Mouse (Mus musculus): ENCODE data around the gene Akap6. TPM values are rescaled to one million over a fixed set of nuclear protein-coding genes. Genes with fewer than 3 reads are reported as not detected.
"Not testable (repeated sequence)": the region's sequence is repeated elsewhere in the genome, so short reads cannot be mapped to it uniquely, and the experiment has no call there.

Akap6 gene
- polyA plus RNA-seq, 1 experiment from 2014 or later, result 2.0 TPM

GRCm38 (mm10) chr12:52704081-52704480 lies 4.9 kb downstream of the Akap6 start:
- H3K27ac ChIP-seq (ENCODE audit: low read length), result no peak overlapping the region
- no peak for ATAC-seq (ENCODE audit: insufficient read depth, low FRiP score)
- WGBS, result 78% methylated on average over 4 of the region's 4 CpGs
- no peaks in the 10 kb centered on the region for H3K27me3 ChIP-seq (ENCODE audit: control insufficient read depth, insufficient read depth, low read length)
- H3K9me3 ChIP-seq (replicated peaks; ENCODE audit: control insufficient read depth, low read length), result no peaks in the 10 kb centered on the region
- no peak overlapping the region for H3K9ac ChIP-seq (ENCODE audit: low read length)
- H3K4me1 ChIP-seq (ENCODE audit: control insufficient read depth, insufficient read depth, low read length), result 0 out of 2 replicates have a peak, but pooled peaks cover 10% of the 10 kb centered on the region
- no peak overlapping the region for H3K4me3 ChIP-seq (replicated peaks; ENCODE audit: low read length)
- no peak overlapping the region for H3K4me2 ChIP-seq (ENCODE audit: low read depth, low read length)
- H3K36me3 ChIP-seq (ENCODE audit: control insufficient read depth, insufficient read depth, low read length), result no peaks in the 10 kb centered on the region

- Histone ChIP-seq H3K36me3 (ENCODE audit: control insufficient read depth, insufficient read depth, low read length) (no peaks in the 10 kb centered on the region), H3K9ac (ENCODE audit: low read length) (no peak overlapping the region), H3K4me3 (replicated peaks; ENCODE audit: low read length) (no peak overlapping the region), H3K4me2 (ENCODE audit: low read depth, low read length) (no peak overlapping the region), H3K9me3 (replicated peaks; ENCODE audit: control insufficient read depth, low read length) (no peaks in the 10 kb centered on the region), H3K27me3 (ENCODE audit: control insufficient read depth, insufficient read depth, low read length) (no peaks in the 10 kb centered on the region), H3K27ac (ENCODE audit: low read length) (no peak overlapping the region), H3K4me1 (ENCODE audit: control insufficient read depth, insufficient read depth, low read length) (0 out of 2 replicates have a peak, but pooled peaks cover 10% of the 10 kb centered on the region)
- 72% methylated on average over 3 of the region's 3 CpGs for WGBS
- no peak for ATAC-seq (ENCODE audit: insufficient read depth, low FRiP score)
These were observed 5.6 kb downstream of the Akap6 start for GRCm38 (mm10) chr12:52704810-52705209.

- 79% methylated on average over 3 of the region's 3 CpGs for WGBS
- no peaks in the 10 kb centered on the region; the same call in 1 of the 2 replicates for H3K4me1 ChIP-seq (ENCODE audit: control insufficient read depth, insufficient read depth, low read length)
- no peak for ATAC-seq (ENCODE audit: insufficient read depth, low FRiP score)
- no peaks in the 10 kb centered on the region for H3K27me3 ChIP-seq (ENCODE audit: control insufficient read depth, insufficient read depth, low read length)
- H3K9ac ChIP-seq (ENCODE audit: low read length), result no peak overlapping the region
- no peak overlapping the region for H3K4me3 ChIP-seq (replicated peaks; ENCODE audit: low read length)
- H3K36me3 ChIP-seq (ENCODE audit: control insufficient read depth, insufficient read depth, low read length), result no peaks in the 10 kb centered on the region
- no peaks in the 10 kb centered on the region for H3K9me3 ChIP-seq (replicated peaks; ENCODE audit: control insufficient read depth, low read length)
- no peak overlapping the region for H3K4me2 ChIP-seq (ENCODE audit: low read depth, low read length)
- no peak overlapping the region for H3K27ac ChIP-seq (ENCODE audit: low read length)
These were observed 12.2 kb downstream of the Akap6 start for GRCm38 (mm10) chr12:52711382-52711781.

GRCm38 (mm10) chr12:52711857-52712640 lies 12.9 kb downstream of the Akap6 start:
- ATAC-seq (ENCODE audit: insufficient read depth, low FRiP score), result no peak
- Histone ChIP-seq H3K4me3 (replicated peaks; ENCODE audit: low read length) (no peak overlapping the region), H3K4me1 (ENCODE audit: control insufficient read depth, insufficient read depth, low read length) (no peaks in the 10 kb centered on the region; the same call in 1 of the 2 replicates), H3K9ac (ENCODE audit: low read length) (no peak overlapping the region), H3K9me3 (replicated peaks; ENCODE audit: control insufficient read depth, low read length) (no peaks in the 10 kb centered on the region), H3K27me3 (ENCODE audit: control insufficient read depth, insufficient read depth, low read length) (no peaks in the 10 kb centered on the region), H3K4me2 (ENCODE audit: low read depth, low read length) (no peak overlapping the region), H3K27ac (ENCODE audit: low read length) (no peak overlapping the region), H3K36me3 (ENCODE audit: control insufficient read depth, insufficient read depth, low read length) (no peaks in the 10 kb centered on the region)
- 57% methylated on average over 7 of the region's 7 CpGs for WGBS

GRCm38 (mm10) chr12:52718392-52718791 lies 19.2 kb downstream of the Akap6 start:
- WGBS, result 83% methylated on average over 6 of the region's 6 CpGs
- H3K36me3 ChIP-seq (ENCODE audit: control insufficient read depth, insufficient read depth, low read length), result no peaks in the 10 kb centered on the region
- H3K27me3 ChIP-seq (ENCODE audit: control insufficient read depth, insufficient read depth, low read length), result no peaks in the 10 kb centered on the region
- no peak overlapping the region for H3K9ac ChIP-seq (ENCODE audit: low read length)
- no peak overlapping the region for H3K27ac ChIP-seq (ENCODE audit: low read length)
- H3K4me3 ChIP-seq (replicated peaks; ENCODE audit: low read length), result no peak overlapping the region
- H3K4me2 ChIP-seq (ENCODE audit: low read depth, low read length), result no peak overlapping the region
- no peaks in the 10 kb centered on the region for H3K4me1 ChIP-seq (ENCODE audit: control insufficient read depth, insufficient read depth, low read length)
- no peak for ATAC-seq (ENCODE audit: insufficient read depth, low FRiP score)
- no peaks in the 10 kb centered on the region for H3K9me3 ChIP-seq (replicated peaks; ENCODE audit: control insufficient read depth, low read length)

- no peak for ATAC-seq (ENCODE audit: insufficient read depth, low FRiP score)
- Histone ChIP-seq H3K36me3 (ENCODE audit: control insufficient read depth, insufficient read depth, low read length) (no peaks in the 10 kb centered on the region), H3K27ac (ENCODE audit: low read length) (no peak overlapping the region), H3K4me1 (ENCODE audit: control insufficient read depth, insufficient read depth, low read length) (no peaks in the 10 kb centered on the region), H3K9ac (ENCODE audit: low read length) (no peak overlapping the region), H3K27me3 (ENCODE audit: control insufficient read depth, insufficient read depth, low read length) (no peaks in the 10 kb centered on the region), H3K4me3 (replicated peaks; ENCODE audit: low read length) (no peak overlapping the region), H3K4me2 (ENCODE audit: low read depth, low read length) (no peak overlapping the region), H3K9me3 (replicated peaks; ENCODE audit: control insufficient read depth, low read length) (no peaks in the 10 kb centered on the region)
- WGBS, result 88% methylated on average over 9 of the region's 9 CpGs
These were observed 20.0 kb downstream of the Akap6 start for GRCm38 (mm10) chr12:52719232-52719631.

- no peak overlapping the region for H3K27ac ChIP-seq (ENCODE audit: low read length)
- ATAC-seq (ENCODE audit: insufficient read depth, low FRiP score), result no peak
- WGBS, result 79% methylated on average over 5 of the region's 5 CpGs
- H3K27me3 ChIP-seq (ENCODE audit: control insufficient read depth, insufficient read depth, low read length), result no peaks in the 10 kb centered on the region
- no peaks in the 10 kb centered on the region for H3K36me3 ChIP-seq (ENCODE audit: control insufficient read depth, insufficient read depth, low read length)
- no peak overlapping the region for H3K9ac ChIP-seq (ENCODE audit: low read length)
- no peak overlapping the region for H3K4me2 ChIP-seq (ENCODE audit: low read depth, low read length)
- H3K4me1 ChIP-seq (ENCODE audit: control insufficient read depth, insufficient read depth, low read length), result no peaks in the 10 kb centered on the region
- H3K4me3 ChIP-seq (replicated peaks; ENCODE audit: low read length), result no peak overlapping the region
- H3K9me3 ChIP-seq (replicated peaks; ENCODE audit: control insufficient read depth, low read length), result no peaks in the 10 kb centered on the region
These were observed 20.5 kb downstream of the Akap6 start for GRCm38 (mm10) chr12:52719681-52720080.

- H3K36me3 ChIP-seq (ENCODE audit: control insufficient read depth, insufficient read depth, low read length); H3K27ac ChIP-seq (ENCODE audit: low read length); H3K27me3 ChIP-seq (ENCODE audit: control insufficient read depth, insufficient read depth, low read length); H3K9me3 ChIP-seq (replicated peaks; ENCODE audit: control insufficient read depth, low read length); H3K4me1 ChIP-seq (ENCODE audit: control insufficient read depth, insufficient read depth, low read length); H3K4me2 ChIP-seq (ENCODE audit: low read depth, low read length); H3K4me3 ChIP-seq (replicated peaks; ENCODE audit: low read length); ATAC-seq (ENCODE audit: insufficient read depth, low FRiP score); H3K9ac ChIP-seq (ENCODE audit: low read length): not testable (repeated sequence)
- 68% methylated on average over 3 of the region's 3 CpGs for WGBS
These were observed 24.9 kb downstream of the Akap6 start for GRCm38 (mm10) chr12:52724039-52724615.

- H3K4me2 ChIP-seq (ENCODE audit: low read depth, low read length), result no peak overlapping the region
- H3K27me3 ChIP-seq (ENCODE audit: control insufficient read depth, insufficient read depth, low read length), result no peaks in the 10 kb centered on the region
- H3K4me1 ChIP-seq (ENCODE audit: control insufficient read depth, insufficient read depth, low read length), result no peaks in the 10 kb centered on the region
- H3K9me3 ChIP-seq (replicated peaks; ENCODE audit: control insufficient read depth, low read length), result no peaks in the 10 kb centered on the region
- H3K36me3 ChIP-seq (ENCODE audit: control insufficient read depth, insufficient read depth, low read length), result no peaks in the 10 kb centered on the region
- no peak for ATAC-seq (ENCODE audit: insufficient read depth, low FRiP score)
- H3K27ac ChIP-seq (ENCODE audit: low read length), result no peak overlapping the region
- H3K9ac ChIP-seq (ENCODE audit: low read length), result no peak overlapping the region
- WGBS, result 65% methylated on average over 10 of the region's 10 CpGs
- H3K4me3 ChIP-seq (replicated peaks; ENCODE audit: low read length), result no peak overlapping the region
These were observed 27.4 kb downstream of the Akap6 start for GRCm38 (mm10) chr12:52726434-52727231.
